Mouse (Mus musculus) hindbrain, embryonic 10.5 days (tissue): ENCODE results near the gene Zfp712. TPM values are rescaled to one million over a fixed set of nuclear protein-coding genes. Genes with fewer than 3 reads are reported as not detected.
A peak's percentile ranks its signal among the peaks of the same experiment; 100 is the strongest.

Source experiments
- DNase-seq: peaks from one replicate; pipeline ENCODE4 v3.0.0-alpha.2; 2017; ENCODE audit warnings: low spot score
- H3K27ac ChIP-seq: fragments of 300-500 bp; sonication (generic); 2 replicates; pipeline ENCODE4 v1.5.1; 2016; ENCODE audit warnings: mild to moderate bottlenecking, moderate library complexity
- H3K27me3 ChIP-seq: fragments of 300-500 bp; sonication (generic); 2 replicates; pipeline ENCODE4 v1.6.1; 2016; ENCODE audit warnings: mild to moderate bottlenecking; ENCODE audit not compliant: poor library complexity, insufficient read depth, severe bottlenecking
- H3K36me3 ChIP-seq: fragments of 300-500 bp; sonication (generic); 2 replicates; pipeline ENCODE4 v1.6.1; 2016; ENCODE audit warnings: mild to moderate bottlenecking, moderate library complexity
- H3K4me1 ChIP-seq: fragments of 300-500 bp; sonication (generic); replicated peaks from 2 replicates; pipeline ENCODE4 v1.6.1; 2016; ENCODE audit warnings: mild to moderate bottlenecking
- H3K4me3 ChIP-seq: fragments of 300-500 bp; sonication (generic); 2 replicates; pipeline ENCODE4 v1.5.1; 2016; ENCODE audit warnings: mild to moderate bottlenecking, moderate library complexity
- H3K9me3 ChIP-seq: fragments of 300-500 bp; sonication (generic); 2 replicates; pipeline ENCODE4 v1.6.1; 2016; ENCODE audit warnings: mild to moderate bottlenecking, moderate library complexity
- WGBS: fragments of 180-500 bp; shearing (Covaris S2); methylation state at CpG from one replicate; pipeline ENCODE4 v1.1.7; 2016; 5-methylcytosine and 5-hydroxymethylcytosine counted together
- polyA plus RNA-seq: library from polyadenylated mRNA; unstranded; fragments of >200 nt; fragmentation: Nextera tagmentation; extraction: Ambion mirVana; gene quantifications from 2 replicates; pipeline ENCODE4 v1.2.1, GENCODE M21; 2016

The Zfp712 gene
- 3.3 and 3.8 TPM in 2 replicates for polyA plus RNA-seq

GRCm38 (mm10) chr13:67060786-67061358 lies at the start of gene Zfp712:
TSS of gene Zfp712 (minus strand) at chr13:67061170.
- Histone ChIP-seq H3K27me3 (no peaks in the 10 kb centered on the region), H3K36me3 (0 out of 2 replicates have a peak, but pooled peaks cover 6% of the 10 kb centered on the region), H3K27ac (peak within 1 kb of the TSS; percentile 91), H3K9me3 (peaks cover 16% of the 10 kb centered on the region; the same call in 1 of the 2 replicates), H3K4me3 (peak within 1 kb of the TSS; percentile 73), H3K4me1 (peaks cover 8% of the 10 kb centered on the region)
- peak; percentile 89 for DNase-seq
- WGBS = under 1% methylated on average over 27 of the region's 27 CpGs

- Histone ChIP-seq H3K36me3 (peaks cover 11% of the 10 kb centered on the region), H3K27me3 (no peaks in the 10 kb centered on the region), H3K27ac (0 out of 2 replicates have a peak overlapping the region, but pooled peaks have one; percentile 86), H3K9me3 (peaks cover 8% of the 10 kb centered on the region; the same call in 1 of the 2 replicates), H3K4me1 (peaks cover 7% of the 10 kb centered on the region), H3K4me3 (peak overlapping the region; percentile 74)
- DNase-seq = peak; percentile 54
- 8% methylated on average over 9 of the region's 9 CpGs for WGBS
Measured at GRCm38 (mm10) chr13:67108821-67109206, 47.8 kb upstream of the Zfp712 start.

GRCm38 (mm10) chr13:67108194-67108820 lies 47.3 kb upstream of the Zfp712 start, which contains the start of gene Gm28557:
TSS of gene Gm28557 (minus strand) at chr13:67108604.
- Histone ChIP-seq H3K27ac (peak within 1 kb of the TSS; percentile 86), H3K4me1 (peaks cover 7% of the 10 kb centered on the region), H3K27me3 (no peaks in the 10 kb centered on the region), H3K9me3 (peaks cover 8% of the 10 kb centered on the region; the same call in 1 of the 2 replicates), H3K4me3 (peak within 1 kb of the TSS; percentile 74), H3K36me3 (peaks cover 11% of the 10 kb centered on the region)
- WGBS = 0% methylated on average over 17 of the region's 17 CpGs
- DNase-seq = peak; percentile 86

GRCm38 (mm10) chr13:67107681-67108080 lies 46.7 kb upstream of the Zfp712 start:
- WGBS = 70% methylated on average over 9 of the region's 9 CpGs
- H3K27ac ChIP-seq = peak overlapping the region; percentile 86

GRCm38 (mm10) chr13:67097876-67098275 lies 36.9 kb upstream of the Zfp712 start, which contains the start of gene Zfp708:
TSS of gene Zfp708 (minus strand) at chr13:67097976.
- Histone ChIP-seq H3K4me1 (no peaks in the 10 kb centered on the region), H3K4me3 (no peak within 1 kb of the TSS), H3K9me3 (no peaks in the 10 kb centered on the region), H3K36me3 (peaks cover 9% of the 10 kb centered on the region; the same call in 1 of the 2 replicates), H3K27me3 (no peaks in the 10 kb centered on the region), H3K27ac (no peak within 1 kb of the TSS)
- WGBS = 91% methylated on average over 10 of the region's 10 CpGs
- DNase-seq = no peak

More at GRCm38 (mm10) chr13:67107681-67108080, 46.7 kb upstream of the Zfp712 start:
- peaks cover 7% of the 10 kb centered on the region for H3K4me1 ChIP-seq
- peaks cover 8% of the 10 kb centered on the region; the same call in 1 of the 2 replicates for H3K9me3 ChIP-seq
- H3K36me3 ChIP-seq = peaks cover 11% of the 10 kb centered on the region
- peak overlapping the region; percentile 74 for H3K4me3 ChIP-seq
- no peak for DNase-seq
- no peaks in the 10 kb centered on the region for H3K27me3 ChIP-seq

- Histone ChIP-seq H3K27ac (no peak overlapping the region), H3K4me1 (no peaks in the 10 kb centered on the region), H3K36me3 (0 out of 2 replicates have a peak, but pooled peaks cover 7% of the 10 kb centered on the region), H3K9me3 (no peaks in the 10 kb centered on the region), H3K27me3 (no peaks in the 10 kb centered on the region), H3K4me3 (no peak overlapping the region)
- DNase-seq = no peak
- WGBS = 82% methylated on average over 1 of the region's 1 CpGs
Measured at GRCm38 (mm10) chr13:67090154-67090553, 29.2 kb upstream of the Zfp712 start.

GRCm38 (mm10) chr13:67081946-67082345 lies 21.0 kb upstream of the Zfp712 start:
- peak overlapping the region; percentile 78 for H3K4me3 ChIP-seq
- 77% methylated on average over 1 of the region's 1 CpGs for WGBS
- H3K36me3 ChIP-seq = peaks cover 23% of the 10 kb centered on the region
- H3K27ac ChIP-seq = 0 out of 2 replicates have a peak overlapping the region, but pooled peaks have one; percentile 93
- H3K4me1 ChIP-seq = peaks cover 9% of the 10 kb centered on the region; the same call in 1 of the 2 replicates
- DNase-seq = no peak
- H3K27me3 ChIP-seq = no peaks in the 10 kb centered on the region
- H3K9me3 ChIP-seq = peaks cover 12% of the 10 kb centered on the region; the same call in 1 of the 2 replicates

GRCm38 (mm10) chr13:67081142-67081713 lies 20.3 kb upstream of the Zfp712 start:
- Histone ChIP-seq H3K27me3 (no peaks in the 10 kb centered on the region), H3K4me1 (peaks cover 9% of the 10 kb centered on the region; the same call in 1 of the 2 replicates), H3K36me3 (peaks cover 30% of the 10 kb centered on the region), H3K27ac (peak overlapping the region; percentile 93), H3K4me3 (peak overlapping the region; percentile 78), H3K9me3 (peaks cover 18% of the 10 kb centered on the region)
- peak; percentile 83 for DNase-seq
- WGBS = 0% methylated on average over 24 of the region's 24 CpGs

- Histone ChIP-seq H3K27me3 (no peaks in the 10 kb centered on the region), H3K4me3 (no peak overlapping the region), H3K9me3 (peaks cover 35% of the 10 kb centered on the region), H3K27ac (no peak overlapping the region), H3K36me3 (peaks cover 64% of the 10 kb centered on the region), H3K4me1 (peaks cover 9% of the 10 kb centered on the region; the same call in 1 of the 2 replicates)
- DNase-seq = no peak
- WGBS = 95% methylated on average over 2 of the region's 2 CpGs
Measured at GRCm38 (mm10) chr13:67077244-67077643, 16.3 kb upstream of the Zfp712 start.

- Histone ChIP-seq H3K4me3 (no peak overlapping the region), H3K9me3 (peaks cover 69% of the 10 kb centered on the region), H3K27ac (no peak overlapping the region), H3K27me3 (no peaks in the 10 kb centered on the region), H3K36me3 (peaks cover 94% of the 10 kb centered on the region), H3K4me1 (no peaks in the 10 kb centered on the region)
- DNase-seq = no peak
- WGBS = 90% methylated on average over 2 of the region's 2 CpGs
Measured at GRCm38 (mm10) chr13:67072786-67073185, 11.8 kb upstream of the Zfp712 start.

- WGBS = 84% methylated on average over 8 of the region's 8 CpGs
- DNase-seq = no peak
- H3K4me3 ChIP-seq = no peak overlapping the region
- H3K9me3 ChIP-seq = peaks cover 28% of the 10 kb centered on the region
- H3K4me1 ChIP-seq = peaks cover 2% of the 10 kb centered on the region
- H3K27me3 ChIP-seq = no peaks in the 10 kb centered on the region
- peaks cover 39% of the 10 kb centered on the region for H3K36me3 ChIP-seq
- no peak overlapping the region for H3K27ac ChIP-seq
Measured at GRCm38 (mm10) chr13:67065386-67065785, 4.4 kb upstream of the Zfp712 start.

- Histone ChIP-seq H3K27ac (no peak overlapping the region), H3K27me3 (no peaks in the 10 kb centered on the region), H3K9me3 (peaks cover 17% of the 10 kb centered on the region; the same call in 1 of the 2 replicates), H3K4me1 (peaks cover 8% of the 10 kb centered on the region), H3K4me3 (no peak overlapping the region), H3K36me3 (peaks cover 10% of the 10 kb centered on the region; the same call in 1 of the 2 replicates)
- DNase-seq = no peak
- 56% methylated on average over 7 of the region's 7 CpGs for WGBS
Measured at GRCm38 (mm10) chr13:67062427-67062826, 1.5 kb upstream of the Zfp712 start.
